ENCODE assay signal across 9 mouse cellular contexts in genomic region chr7:70370552-70371262, GRCm38 (mm10). TPM values are rescaled to one million over a fixed set of nuclear protein-coding genes. Genes with fewer than 3 reads are reported as not detected.
A peak's percentile ranks its signal among the peaks of the same experiment; 100 is the strongest.
DNase-seq lines count a peak whose midpoint lies in the region; ATAC-seq and TF ChIP-seq lines count a peak whose summit lies in the region.
"Had no signal": no experiment of that assay in that cellular context is flagged by ENCODE, and none has a peak within 500 bp of the region (broad histone marks: within the 10 kb centered on the region; RNA-seq: fewer than 3 reads in every experiment).

No protein-coding gene starts in this region.

- TF ChIP-seq POLR2A in heart, adult 2 months (IDR thresholded peaks at IDR 0.05; ENCODE audit: insufficient read depth, low read depth, low read length), result no peak

- no peaks in the 10 kb centered on the region for H3K79me2 ChIP-seq in heart, adult 2 months (replicated peaks; ENCODE audit: control insufficient read depth, insufficient read depth, low read length)

- H3K9me3 ChIP-seq in forebrain, embryonic 10.5 days, result no peaks in the 10 kb centered on the region
- H3K9me3 ChIP-seq in intestine, postnatal 0 days (ENCODE audit: control insufficient read depth), result no peaks in the 10 kb centered on the region
- no peaks in the 10 kb centered on the region for H3K9me3 ChIP-seq in midbrain, embryonic 15.5 days

- no peak for DNase-seq in heart, adult 2 months
- DNase-seq in heart, postnatal 25 days (ENCODE audit: low spot score), result no peak
- no peak for DNase-seq in forebrain, embryonic 10.5 days (ENCODE audit: extremely low spot score, low spot score)
- DNase-seq in adrenal gland, postnatal 36 days, result no peak
- DNase-seq in thymus, postnatal 0 days (ENCODE audit: low spot score), result no peak
- no peak for DNase-seq in urinary bladder, postnatal 4 days (ENCODE audit: low spot score in 2 of 2)

- WGBS in heart, adult 2 months, result 20% methylated on average over 18 of the region's 18 CpGs
- 2% methylated on average over 18 of the region's 18 CpGs for WGBS in forebrain, embryonic 10.5 days
- 31% methylated on average over 18 of the region's 18 CpGs for WGBS in intestine, postnatal 0 days
- WGBS in midbrain, embryonic 15.5 days, result 3% methylated on average over 18 of the region's 18 CpGs

- no peak for ATAC-seq in intestine, postnatal 0 days
- no peak for ATAC-seq in midbrain, embryonic 15.5 days (replicated peaks)

- H3K4me2 ChIP-seq in intestine, postnatal 0 days (replicated peaks; ENCODE audit: low read depth), result peak overlapping the region; percentile 66
- peak overlapping the region; percentile 49 for H3K4me2 ChIP-seq in midbrain, embryonic 15.5 days

- peaks cover 11% of the 10 kb centered on the region for H3K27me3 ChIP-seq in heart, adult 2 months (ENCODE audit: control insufficient read depth, insufficient read depth, low read length)
- H3K27me3 ChIP-seq in forebrain, embryonic 10.5 days (ENCODE audit: poor library complexity, severe bottlenecking), result peaks cover 96% of the 10 kb centered on the region
- peaks cover 58% of the 10 kb centered on the region for H3K27me3 ChIP-seq in intestine, postnatal 0 days (replicated peaks; ENCODE audit: control insufficient read depth, insufficient read depth, low read length)
- H3K27me3 ChIP-seq in midbrain, embryonic 15.5 days (replicated peaks), result peaks cover 57% of the 10 kb centered on the region

- no peaks in the 10 kb centered on the region for H3K36me3 ChIP-seq in heart, adult 2 months (ENCODE audit: control insufficient read depth, insufficient read depth, low read length)
- 0 out of 2 replicates have a peak, but pooled peaks cover 2% of the 10 kb centered on the region for H3K36me3 ChIP-seq in forebrain, embryonic 10.5 days (replicated peaks)
- no peaks in the 10 kb centered on the region for H3K36me3 ChIP-seq in intestine, postnatal 0 days (ENCODE audit: control insufficient read depth, insufficient read depth)
- no peaks in the 10 kb centered on the region for H3K36me3 ChIP-seq in midbrain, embryonic 15.5 days (replicated peaks)

- H3K27ac ChIP-seq in heart, adult 2 months, result peak overlapping the region; percentile 75
- H3K27ac ChIP-seq in forebrain, embryonic 10.5 days, result peak overlapping the region; percentile 98
- no peak overlapping the region for H3K27ac ChIP-seq in intestine, postnatal 0 days (ENCODE audit: low read depth, low read length)
- peak overlapping the region; percentile 73 for H3K27ac ChIP-seq in midbrain, embryonic 15.5 days

- intact Hi-C loops in heart, adult 2 months (cut with DNase I), result no loop called here
- intact Hi-C loops in heart, postnatal 25 days (cut with DNase I), result no loop called here

- H3K4me3 ChIP-seq in heart, adult 2 months, result no peak overlapping the region; the same call in 1 of the 2 replicates
- H3K4me3 ChIP-seq in forebrain, embryonic 10.5 days, result peak overlapping the region; percentile 84
- peak overlapping the region; percentile 40; the same call in 1 of the 2 replicates for H3K4me3 ChIP-seq in intestine, postnatal 0 days (ENCODE audit: low read depth, low read length)
- H3K4me3 ChIP-seq in midbrain, embryonic 15.5 days, result peak overlapping the region; percentile 31

- peak overlapping the region; percentile 40; the same call in 1 of the 2 replicates for H3K9ac ChIP-seq in heart, adult 2 months (ENCODE audit: low read depth, low read length)
- no peak overlapping the region for H3K9ac ChIP-seq in intestine, postnatal 0 days (ENCODE audit: low read depth, low read length)
- no peak overlapping the region for H3K9ac ChIP-seq in midbrain, embryonic 15.5 days

- TF ChIP-seq CTCF in heart, adult 2 months (IDR thresholded peaks at IDR 0.05), result no peak
- no peak; the same call in 1 of the 2 replicates for TF ChIP-seq CTCF in intestine, postnatal 0 days (IDR thresholded peaks at IDR 0.05; ENCODE audit: low read depth)

- no peaks in the 10 kb centered on the region for H3K4me1 ChIP-seq in heart, adult 2 months (ENCODE audit: control insufficient read depth, insufficient read depth, low read length)
- H3K4me1 ChIP-seq in forebrain, embryonic 10.5 days, result peaks cover 74% of the 10 kb centered on the region
- no peaks in the 10 kb centered on the region; the same call in 1 of the 2 replicates for H3K4me1 ChIP-seq in intestine, postnatal 0 days (replicated peaks; ENCODE audit: control insufficient read depth, insufficient read depth, low read length)
- peaks cover 16% of the 10 kb centered on the region for H3K4me1 ChIP-seq in midbrain, embryonic 15.5 days

- TF ChIP-seq EP300 in heart, adult 2 months (IDR thresholded peaks at IDR 0.05; ENCODE audit: insufficient read depth, low read depth, low read length), result no peak

RNA-seq across cellular contexts. Expression of gene Nr2f2, which starts 4.2 kb away (rescaled TPM):
- 10 to 100 TPM; 16.4 to 18.8 TPM for total RNA-seq in heart, adult 2 months (2021)
- polyA plus RNA-seq in heart, adult 2 months (2012; rRNA removed), result 22.9 and 39.3 TPM in 2 replicates
- total RNA-seq in heart, postnatal 25 days (2021), result 10 to 100 TPM; 19.9 to 25.0 TPM
- 82.3 and 82.7 TPM in 2 replicates for polyA plus RNA-seq in forebrain, embryonic 10.5 days (2016; fragmentation: Nextera tagmentation; extraction: Ambion mirVana)
- 17.9 and 19.1 TPM in 2 replicates for polyA plus RNA-seq in intestine, postnatal 0 days (2015; fragmentation: Nextera tagmentation; extraction: Ambion mirVana)
- polyA plus RNA-seq in midbrain, embryonic 15.5 days (2015; fragmentation: Nextera tagmentation; extraction: Ambion mirVana), result 84.8 and 98.4 TPM in 2 replicates
- total RNA-seq in adrenal gland, postnatal 36 days (2021), result 100 to 1,000 TPM in 1 of 2 experiments, 10 to 100 TPM in 1; 99.5 to 128 TPM
- polyA plus RNA-seq in thymus, postnatal 0 days (2015; fragmentation: Nextera tagmentation; extraction: Ambion mirVana), result 4.3 and 5.3 TPM in 2 replicates
- total RNA-seq: neutrophil, adult 5-6 weeks had no signal
